Mouse (Mus musculus): ENCODE data around the gene Kctd17. TPM values are rescaled to one million over a fixed set of nuclear protein-coding genes. Genes with fewer than 3 reads are reported as not detected.

The Kctd17 gene
- polyA plus RNA-seq, 1 experiment from 2014 or later: 35.0 TPM

DNA sequence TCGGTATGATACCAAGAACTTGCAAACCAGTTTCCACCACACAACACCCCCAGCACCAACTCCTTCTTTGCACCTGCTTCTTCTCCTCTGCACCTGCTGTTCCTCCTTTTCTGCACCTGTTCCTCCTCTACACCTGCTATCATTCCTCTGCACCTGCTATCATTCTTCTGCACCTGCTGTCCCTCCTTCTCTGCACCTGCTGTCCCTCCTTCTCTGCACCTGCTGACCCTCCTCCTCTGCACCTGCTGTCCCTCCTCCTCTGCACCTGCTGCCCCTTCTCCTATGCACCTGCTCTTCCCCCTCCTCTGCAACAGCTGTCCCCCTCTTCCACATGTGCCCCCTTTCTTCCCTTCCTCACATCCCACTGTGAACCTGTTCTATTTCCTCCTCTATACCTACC lies 58.2 kb downstream of the Kctd17 start:
- Histone ChIP-seq H3K4me1 (replicated peaks; ENCODE audit: control insufficient read depth, insufficient read depth, low read length) (no peaks in the 10 kb centered on the region), H3K27ac (ENCODE audit: low read depth) (no peak overlapping the region), H3K9me3 (ENCODE audit: control insufficient read depth, low read length) (no peaks in the 10 kb centered on the region), H3K9ac (ENCODE audit: low read length) (no peak overlapping the region), H3K4me3 (ENCODE audit: low read depth, low read length) (no peak overlapping the region), H3K36me3 (ENCODE audit: control insufficient read depth, insufficient read depth, low read length) (no peaks in the 10 kb centered on the region), H3K27me3 (replicated peaks; ENCODE audit: control insufficient read depth, insufficient read depth, low read length) (no peaks in the 10 kb centered on the region), H3K4me2 (ENCODE audit: low read length) (no peak overlapping the region)
- ATAC-seq (replicated peaks; ENCODE audit: low FRiP score, low TSS enrichment, low read depth): no peak
- 100% methylated on average over 1 of the region's 1 CpGs for WGBS
- DNase-seq (ENCODE audit: low spot score): no peak

DNA sequence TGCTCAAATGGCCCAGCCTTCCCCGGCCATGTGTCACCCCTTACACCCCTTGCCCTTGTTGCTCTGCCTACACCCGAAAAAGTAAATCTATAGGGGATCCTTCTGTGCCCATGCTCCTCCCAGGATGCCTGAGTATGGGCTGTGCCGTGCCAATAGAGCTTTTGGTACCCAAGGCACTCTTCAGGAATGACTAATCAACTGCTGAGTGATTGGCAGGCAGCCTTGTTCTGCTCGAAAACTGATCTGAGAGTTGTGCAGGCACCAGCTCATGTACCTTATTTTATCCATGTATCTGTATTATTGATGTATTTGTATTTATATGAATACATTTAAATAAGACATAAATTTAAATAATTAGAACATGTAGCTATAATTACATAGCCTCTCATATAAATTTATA lies 58.7 kb downstream of the Kctd17 start:
- no peaks in the 10 kb centered on the region for H3K4me1 ChIP-seq (replicated peaks; ENCODE audit: control insufficient read depth, insufficient read depth, low read length)
- H3K27ac ChIP-seq (ENCODE audit: low read depth): no peak overlapping the region
- no peaks in the 10 kb centered on the region for H3K9me3 ChIP-seq (ENCODE audit: control insufficient read depth, low read length)
- no peak overlapping the region for H3K4me2 ChIP-seq (ENCODE audit: low read length)
- no peaks in the 10 kb centered on the region for H3K27me3 ChIP-seq (replicated peaks; ENCODE audit: control insufficient read depth, insufficient read depth, low read length)
- no peak overlapping the region for H3K9ac ChIP-seq (ENCODE audit: low read length)
- DNase-seq (ENCODE audit: low spot score): no peak
- ATAC-seq (replicated peaks; ENCODE audit: low FRiP score, low TSS enrichment, low read depth): no peak
- no peak overlapping the region for H3K4me3 ChIP-seq (ENCODE audit: low read depth, low read length)
- no peaks in the 10 kb centered on the region for H3K36me3 ChIP-seq (ENCODE audit: control insufficient read depth, insufficient read depth, low read length)
- WGBS: 64% methylated on average over 4 of the region's 4 CpGs

Other genes starting within 250 kb of the Kctd17 start
- not detected in 2 replicates for gene Pvalb, start 222.2 kb upstream of the Kctd17 start, polyA plus RNA-seq (2014; fragmentation: Nextera tagmentation; extraction: Ambion mirVana)
- gene Ncf4, start 183.8 kb upstream of the Kctd17 start, polyA plus RNA-seq (2014; fragmentation: Nextera tagmentation; extraction: Ambion mirVana): 3.7 and 4.1 TPM in 2 replicates
- 0.15 and 0.22 TPM in 2 replicates for gene Csf2rb2, start 122.8 kb upstream of the Kctd17 start, polyA plus RNA-seq (2014; fragmentation: Nextera tagmentation; extraction: Ambion mirVana)
- gene Csf2rb, start 102.8 kb upstream of the Kctd17 start, polyA plus RNA-seq (2014; fragmentation: Nextera tagmentation; extraction: Ambion mirVana): 1.4 and 1.8 TPM in 2 replicates
- gene Tex33, start 32.7 kb upstream of the Kctd17 start, polyA plus RNA-seq (2014; fragmentation: Nextera tagmentation; extraction: Ambion mirVana): not detected in 2 replicates
- 10.9 and 15.9 TPM in 2 replicates for gene Tst, start 22.7 kb upstream of the Kctd17 start, polyA plus RNA-seq (2014; fragmentation: Nextera tagmentation; extraction: Ambion mirVana)
- gene Mpst, start 22.1 kb upstream of the Kctd17 start, polyA plus RNA-seq (2014; fragmentation: Nextera tagmentation; extraction: Ambion mirVana): 2.1 and 2.7 TPM in 2 replicates
- 0.09 TPM in 1 of 2 replicates, not detected in the other for gene Tmprss6, start 40.1 kb downstream of the Kctd17 start, polyA plus RNA-seq (2014; fragmentation: Nextera tagmentation; extraction: Ambion mirVana)
- 0.66 and 1.1 TPM in 2 replicates for gene Il2rb, start 66.7 kb downstream of the Kctd17 start, polyA plus RNA-seq (2014; fragmentation: Nextera tagmentation; extraction: Ambion mirVana)
- gene C1qtnf6, start 102.9 kb downstream of the Kctd17 start, polyA plus RNA-seq (2014; fragmentation: Nextera tagmentation; extraction: Ambion mirVana): 30.1 and 34.9 TPM in 2 replicates
- 0.22 TPM in 1 of 2 replicates, not detected in the other for gene Sstr3, start 116.1 kb downstream of the Kctd17 start, polyA plus RNA-seq (2014; fragmentation: Nextera tagmentation; extraction: Ambion mirVana)
- gene Rac2, start 144.2 kb downstream of the Kctd17 start, polyA plus RNA-seq (2014; fragmentation: Nextera tagmentation; extraction: Ambion mirVana): 16.7 and 17.5 TPM in 2 replicates
- gene Cyth4, start 168.5 kb downstream of the Kctd17 start, polyA plus RNA-seq (2014; fragmentation: Nextera tagmentation; extraction: Ambion mirVana): 3.5 and 4.3 TPM in 2 replicates

All from intestine, embryonic 14.5 days (tissue).